Mouse (Mus musculus) inflammation-experienced regulatory T-cells, adult 16 weeks (primary cell): ENCODE measurements around the gene Zfp239. TPM values are rescaled to one million over a fixed set of nuclear protein-coding genes. Genes with fewer than 3 reads are reported as not detected.

Experiments used
- polyA plus RNA-seq: library from polyadenylated mRNA; unstranded; fragments of 100-300 nt; shearing (Covaris generic); gene quantifications from one replicate; pipeline ENCODE4 v1.2.1, GENCODE M21; 2017

Gene Zfp239
- polyA plus RNA-seq: 4.0 TPM

DNA sequence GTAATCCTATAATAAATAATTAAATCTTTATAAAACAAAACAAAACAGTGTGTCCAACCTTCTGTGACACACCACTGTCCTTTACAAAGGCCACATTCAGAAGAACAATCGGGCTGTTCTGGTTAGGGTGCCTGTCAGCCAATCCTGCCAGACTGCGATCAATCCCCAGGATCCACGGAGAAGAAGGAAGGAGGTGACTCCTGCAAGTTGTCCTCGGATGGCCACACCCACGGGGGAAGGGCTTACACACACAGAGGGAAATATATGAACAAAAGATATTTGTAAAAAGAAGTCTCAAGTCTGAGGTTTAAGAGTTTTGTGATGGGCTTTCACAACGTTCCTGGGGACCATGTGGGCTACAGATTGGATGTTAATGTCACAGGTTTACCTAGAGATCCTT lies at the start of gene Zfp239:
TSS of gene Zfp239 (plus strand) at position 253 of the 400 bp plus-strand sequence.

DNA sequence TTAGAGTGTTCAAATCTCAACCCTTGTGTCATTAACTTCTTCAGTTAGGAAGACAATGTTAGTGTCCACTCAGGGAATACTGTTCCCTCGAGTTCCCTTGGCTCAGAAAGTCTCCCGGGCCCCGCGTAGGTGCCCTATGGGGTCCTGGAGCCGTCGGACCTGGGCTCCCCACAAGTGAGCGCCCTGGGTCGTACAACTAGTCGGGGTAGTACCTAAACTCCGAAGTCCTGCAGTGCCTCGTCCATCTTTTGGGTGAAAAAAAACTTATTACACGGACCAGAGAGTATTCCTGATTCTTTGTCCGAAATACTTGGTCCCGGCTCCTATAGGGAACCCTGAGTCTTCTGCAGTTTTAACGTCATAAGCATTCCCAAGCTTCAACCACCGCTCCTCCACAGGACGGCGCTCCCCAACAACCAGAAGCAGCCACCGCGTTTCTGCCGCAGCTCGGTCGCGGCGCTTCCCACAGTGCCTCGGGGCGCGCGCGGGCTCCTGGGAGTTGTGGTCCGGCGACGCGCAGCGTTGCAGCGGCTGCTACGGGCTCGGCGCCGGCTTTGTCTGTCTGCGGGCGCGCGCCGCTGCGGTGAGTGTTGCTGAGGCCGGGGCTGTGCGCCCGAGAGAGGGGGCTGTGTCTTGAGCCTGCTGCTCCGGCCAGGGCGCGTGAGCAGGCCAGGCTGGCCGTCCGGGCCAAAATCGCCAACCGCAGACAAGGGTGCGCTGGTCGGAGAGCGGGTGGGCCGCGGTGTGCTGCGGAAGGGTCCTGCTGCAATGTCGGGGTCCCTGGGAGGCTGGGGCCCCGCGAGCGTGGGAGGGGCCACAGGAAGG lies 21.0 kb upstream of the Zfp239 start, which contains the start of gene Zfp637:
TSS of gene Zfp637 (plus strand) at position 495 of the 825 bp plus-strand sequence.

DNA sequence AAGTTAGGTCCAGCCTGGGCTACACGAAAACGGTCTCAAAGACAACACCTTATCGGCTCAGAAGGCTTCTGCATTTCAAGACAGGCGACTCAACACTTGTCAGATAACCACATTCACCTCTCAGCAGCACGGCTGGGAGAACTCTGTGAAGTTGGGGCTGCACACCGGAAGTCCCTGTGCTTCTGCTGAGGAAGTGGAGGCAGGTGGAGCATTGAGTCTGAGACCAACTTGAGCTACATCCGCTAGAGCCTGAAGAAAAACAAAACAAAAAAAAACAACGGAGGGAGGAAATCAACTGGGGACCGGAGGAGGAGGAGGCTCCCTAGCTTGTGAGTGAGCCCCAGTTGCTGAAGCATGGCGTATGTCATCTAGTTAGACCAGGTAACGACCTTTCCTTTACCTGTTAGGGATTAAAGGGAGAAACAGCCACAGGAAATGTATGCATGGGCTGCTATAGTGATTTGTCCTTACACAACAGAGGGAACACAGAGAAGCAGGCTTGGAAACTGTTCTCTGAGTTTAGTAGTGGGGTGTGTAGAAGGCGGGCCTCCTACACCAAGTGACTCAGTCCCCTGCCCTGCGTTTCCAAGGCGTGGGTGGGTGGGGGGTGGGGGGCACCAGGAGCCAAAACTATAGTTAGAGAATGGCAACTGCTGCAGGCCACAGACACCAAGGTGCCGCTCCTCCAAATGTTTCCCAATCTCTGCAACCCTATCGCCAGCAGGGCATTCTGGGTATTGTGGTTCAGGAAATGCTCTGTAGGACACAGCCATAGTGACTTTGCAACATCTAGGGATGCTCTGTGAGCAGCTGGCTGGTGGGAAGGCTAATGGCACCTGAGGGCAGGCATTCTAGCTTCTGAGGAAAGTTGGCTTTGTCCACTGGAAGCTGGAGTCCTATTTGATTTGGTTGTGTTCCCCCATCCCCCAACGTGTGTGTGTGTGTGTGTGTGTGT lies 38.5 kb downstream of the Zfp239 start, which contains the start of gene Hnrnpf:
TSS of gene Hnrnpf (plus strand) at position 199 of the 955 bp plus-strand sequence.

Other genes starting within 250 kb of the Zfp239 start
- gene Zfp637, start 20.9 kb upstream of the Zfp239 start, polyA plus RNA-seq: 35.2 TPM
- 1,451 TPM for gene Hnrnpf, start 38.2 kb downstream of the Zfp239 start, polyA plus RNA-seq
- gene Fxyd4, start 75.6 kb downstream of the Zfp239 start, polyA plus RNA-seq: 2.4 TPM
- 12.8 TPM for gene Rasgef1a, start 149.3 kb downstream of the Zfp239 start, polyA plus RNA-seq